Mouse (Mus musculus): Measurements from ENCODE around the gene Fam180a. TPM values are rescaled to one million over a fixed set of nuclear protein-coding genes. Genes with fewer than 3 reads are reported as not detected.

The Fam180a gene
- polyA plus RNA-seq, 1 experiment from 2014 or later, result 0.16 TPM

- no peak overlapping the region for H3K9ac ChIP-seq (ENCODE audit: low read depth, low read length)
- no peaks in the 10 kb centered on the region for H3K36me3 ChIP-seq (ENCODE audit: control insufficient read depth, insufficient read depth, low read length)
- H3K4me1 ChIP-seq (ENCODE audit: control insufficient read depth, insufficient read depth, low read length), result no peaks in the 10 kb centered on the region
- no peak; the same call in 1 of the 2 replicates for ATAC-seq (replicated peaks; ENCODE audit: insufficient number of reproducible peaks, low FRiP score, low TSS enrichment)
- H3K27me3 ChIP-seq (ENCODE audit: control insufficient read depth, insufficient read depth, low read length), result no peaks in the 10 kb centered on the region
- no peak overlapping the region for H3K4me2 ChIP-seq
- no peaks in the 10 kb centered on the region for H3K9me3 ChIP-seq (replicated peaks; ENCODE audit: control insufficient read depth, low read length)
- no peak overlapping the region for H3K27ac ChIP-seq (ENCODE audit: low read depth, low read length)
- H3K4me3 ChIP-seq (ENCODE audit: low read depth, low read length), result no peak overlapping the region
- 61% methylated on average over 13 of the region's 13 CpGs for WGBS (ENCODE audit: insufficient replicate concordance)
Observed at GRCm38 (mm10) chr6:35307136-35307535, 18.8 kb downstream of the Fam180a start.

GRCm38 (mm10) chr6:35303355-35303900, 22.5 kb downstream of the Fam180a start:
- Histone ChIP-seq H3K4me1 (ENCODE audit: control insufficient read depth, insufficient read depth, low read length) (peaks cover 7% of the 10 kb centered on the region; the same call in 1 of the 2 replicates), H3K4me3 (ENCODE audit: low read depth, low read length) (no peak overlapping the region), H3K27me3 (ENCODE audit: control insufficient read depth, insufficient read depth, low read length) (no peaks in the 10 kb centered on the region), H3K27ac (ENCODE audit: low read depth, low read length) (no peak overlapping the region), H3K36me3 (ENCODE audit: control insufficient read depth, insufficient read depth, low read length) (no peaks in the 10 kb centered on the region), H3K9me3 (replicated peaks; ENCODE audit: control insufficient read depth, low read length) (no peaks in the 10 kb centered on the region), H3K9ac (ENCODE audit: low read depth, low read length) (no peak overlapping the region), H3K4me2 (no peak overlapping the region)
- ATAC-seq (replicated peaks; ENCODE audit: insufficient number of reproducible peaks, low FRiP score, low TSS enrichment), result no peak
- 73% methylated on average over 11 of the region's 11 CpGs for WGBS (ENCODE audit: insufficient replicate concordance)

- H3K4me1 ChIP-seq (ENCODE audit: control insufficient read depth, insufficient read depth, low read length), result peaks cover 15% of the 10 kb centered on the region; the same call in 1 of the 2 replicates
- no peaks in the 10 kb centered on the region for H3K36me3 ChIP-seq (ENCODE audit: control insufficient read depth, insufficient read depth, low read length)
- no peak for ATAC-seq (replicated peaks; ENCODE audit: insufficient number of reproducible peaks, low FRiP score, low TSS enrichment)
- 91% methylated on average over 7 of the region's 7 CpGs for WGBS (ENCODE audit: insufficient replicate concordance)
- H3K9me3 ChIP-seq (replicated peaks; ENCODE audit: control insufficient read depth, low read length), result no peaks in the 10 kb centered on the region
- no peak overlapping the region for H3K4me3 ChIP-seq (ENCODE audit: low read depth, low read length)
- H3K27ac ChIP-seq (ENCODE audit: low read depth, low read length), result no peak overlapping the region
- H3K27me3 ChIP-seq (ENCODE audit: control insufficient read depth, insufficient read depth, low read length), result no peaks in the 10 kb centered on the region
- no peak overlapping the region for H3K9ac ChIP-seq (ENCODE audit: low read depth, low read length)
- no peak overlapping the region for H3K4me2 ChIP-seq
Observed at GRCm38 (mm10) chr6:35302581-35302980, 23.4 kb downstream of the Fam180a start.

- Histone ChIP-seq H3K27ac (ENCODE audit: low read depth, low read length) (peak overlapping the region; percentile 70), H3K4me3 (ENCODE audit: low read depth, low read length) (no peak overlapping the region), H3K36me3 (ENCODE audit: control insufficient read depth, insufficient read depth, low read length) (no peaks in the 10 kb centered on the region), H3K4me1 (ENCODE audit: control insufficient read depth, insufficient read depth, low read length) (peaks cover 22% of the 10 kb centered on the region; the same call in 1 of the 2 replicates), H3K27me3 (ENCODE audit: control insufficient read depth, insufficient read depth, low read length) (no peaks in the 10 kb centered on the region), H3K4me2 (0 out of 2 replicates have a peak overlapping the region, but pooled peaks have one; percentile 12), H3K9ac (ENCODE audit: low read depth, low read length) (no peak overlapping the region), H3K9me3 (replicated peaks; ENCODE audit: control insufficient read depth, low read length) (no peaks in the 10 kb centered on the region)
- 0 out of 2 replicates have a peak, but pooled peaks have one; percentile 33 for ATAC-seq (replicated peaks; ENCODE audit: insufficient number of reproducible peaks, low FRiP score, low TSS enrichment)
- WGBS (ENCODE audit: insufficient replicate concordance), result 28% methylated on average over 6 of the region's 6 CpGs
Observed at GRCm38 (mm10) chr6:35298323-35298722, 27.6 kb downstream of the Fam180a start.

GRCm38 (mm10) chr6:35297516-35298227, 28.3 kb downstream of the Fam180a start:
- Histone ChIP-seq H3K4me1 (ENCODE audit: control insufficient read depth, insufficient read depth, low read length) (peaks cover 22% of the 10 kb centered on the region; the same call in 1 of the 2 replicates), H3K4me3 (ENCODE audit: low read depth, low read length) (no peak overlapping the region), H3K27me3 (ENCODE audit: control insufficient read depth, insufficient read depth, low read length) (no peaks in the 10 kb centered on the region), H3K9ac (ENCODE audit: low read depth, low read length) (no peak overlapping the region), H3K9me3 (replicated peaks; ENCODE audit: control insufficient read depth, low read length) (no peaks in the 10 kb centered on the region), H3K27ac (ENCODE audit: low read depth, low read length) (peak overlapping the region; percentile 70), H3K36me3 (ENCODE audit: control insufficient read depth, insufficient read depth, low read length) (no peaks in the 10 kb centered on the region), H3K4me2 (no peak overlapping the region)
- WGBS (ENCODE audit: insufficient replicate concordance), result 90% methylated on average over 7 of the region's 7 CpGs
- ATAC-seq (replicated peaks; ENCODE audit: insufficient number of reproducible peaks, low FRiP score, low TSS enrichment), result no peak

- WGBS (ENCODE audit: insufficient replicate concordance), result 73% methylated on average over 2 of the region's 2 CpGs
- Histone ChIP-seq H3K27me3 (ENCODE audit: control insufficient read depth, insufficient read depth, low read length) (no peaks in the 10 kb centered on the region), H3K36me3 (ENCODE audit: control insufficient read depth, insufficient read depth, low read length) (no peaks in the 10 kb centered on the region), H3K9ac (ENCODE audit: low read depth, low read length) (no peak overlapping the region), H3K4me1 (ENCODE audit: control insufficient read depth, insufficient read depth, low read length) (peaks cover 22% of the 10 kb centered on the region; the same call in 1 of the 2 replicates), H3K4me3 (ENCODE audit: low read depth, low read length) (no peak overlapping the region), H3K27ac (ENCODE audit: low read depth, low read length) (no peak overlapping the region), H3K4me2 (no peak overlapping the region), H3K9me3 (replicated peaks; ENCODE audit: control insufficient read depth, low read length) (no peaks in the 10 kb centered on the region)
- no peak for ATAC-seq (replicated peaks; ENCODE audit: insufficient number of reproducible peaks, low FRiP score, low TSS enrichment)
Observed at GRCm38 (mm10) chr6:35297001-35297400, 28.9 kb downstream of the Fam180a start.

GRCm38 (mm10) chr6:35294964-35295363, 31.0 kb downstream of the Fam180a start:
- WGBS (ENCODE audit: insufficient replicate concordance), result 86% methylated on average over 2 of the region's 2 CpGs
- H3K9me3 ChIP-seq (replicated peaks; ENCODE audit: control insufficient read depth, low read length), result no peaks in the 10 kb centered on the region
- H3K27ac ChIP-seq (ENCODE audit: low read depth, low read length), result no peak overlapping the region
- no peak for ATAC-seq (replicated peaks; ENCODE audit: insufficient number of reproducible peaks, low FRiP score, low TSS enrichment)
- no peaks in the 10 kb centered on the region for H3K36me3 ChIP-seq (ENCODE audit: control insufficient read depth, insufficient read depth, low read length)
- H3K9ac ChIP-seq (ENCODE audit: low read depth, low read length), result no peak overlapping the region
- peaks cover 22% of the 10 kb centered on the region; the same call in 1 of the 2 replicates for H3K4me1 ChIP-seq (ENCODE audit: control insufficient read depth, insufficient read depth, low read length)
- H3K4me3 ChIP-seq (ENCODE audit: low read depth, low read length), result no peak overlapping the region
- no peaks in the 10 kb centered on the region for H3K27me3 ChIP-seq (ENCODE audit: control insufficient read depth, insufficient read depth, low read length)
- H3K4me2 ChIP-seq, result no peak overlapping the region

GRCm38 (mm10) chr6:35289676-35290075, 36.3 kb downstream of the Fam180a start:
- Histone ChIP-seq H3K27me3 (ENCODE audit: control insufficient read depth, insufficient read depth, low read length) (no peaks in the 10 kb centered on the region), H3K4me2 (no peak overlapping the region), H3K36me3 (ENCODE audit: control insufficient read depth, insufficient read depth, low read length) (no peaks in the 10 kb centered on the region), H3K27ac (ENCODE audit: low read depth, low read length) (no peak overlapping the region), H3K4me3 (ENCODE audit: low read depth, low read length) (no peak overlapping the region), H3K9ac (ENCODE audit: low read depth, low read length) (no peak overlapping the region), H3K9me3 (replicated peaks; ENCODE audit: control insufficient read depth, low read length) (no peaks in the 10 kb centered on the region), H3K4me1 (ENCODE audit: control insufficient read depth, insufficient read depth, low read length) (peaks cover 13% of the 10 kb centered on the region)
- ATAC-seq (replicated peaks; ENCODE audit: insufficient number of reproducible peaks, low FRiP score, low TSS enrichment), result no peak
- WGBS (ENCODE audit: insufficient replicate concordance), result 85% methylated on average over 8 of the region's 8 CpGs

All from heart, embryonic 11.5 days (tissue).